Mouse (Mus musculus): ENCODE results near the gene Igflr1.

The Igflr1 gene

GRCm38 (mm10) chr7:30588676-30589434 is 23.6 kb downstream of the Igflr1 start, which contains the start of gene Kmt2b:
Kmt2b (minus strand) TSS chr7:30588726.
- DNase-seq (ENCODE audit: low spot score in 2 of 2) = peak; percentile 96 to 97

GRCm38 (mm10) chr7:30589435-30590301 is 24.4 kb downstream of the Igflr1 start:
- peak in 1 of 2 experiments; percentile 58 for DNase-seq (ENCODE audit: low spot score in 2 of 2)

GRCm38 (mm10) chr7:30590927-30591604 is 25.8 kb downstream of the Igflr1 start:
- no peak for DNase-seq (ENCODE audit: low spot score in 2 of 2)

- DNase-seq (ENCODE audit: low spot score in 2 of 2) = no peak
Measured at GRCm38 (mm10) chr7:30591605-30591951, 26.4 kb downstream of the Igflr1 start.

- no peak for DNase-seq (ENCODE audit: low spot score in 2 of 2)
Measured at GRCm38 (mm10) chr7:30592772-30593423, 27.7 kb downstream of the Igflr1 start.

- DNase-seq (ENCODE audit: low spot score in 2 of 2) = no peak
Measured at GRCm38 (mm10) chr7:30593579-30594509, 28.6 kb downstream of the Igflr1 start.

GRCm38 (mm10) chr7:30594510-30595024 is 29.3 kb downstream of the Igflr1 start:
- DNase-seq (ENCODE audit: low spot score in 2 of 2) = no peak

GRCm38 (mm10) chr7:30596093-30596492 is 30.9 kb downstream of the Igflr1 start:
- no peak for DNase-seq (ENCODE audit: low spot score in 2 of 2)

GRCm38 (mm10) chr7:30596811-30597210 is 31.6 kb downstream of the Igflr1 start:
- DNase-seq (ENCODE audit: low spot score in 2 of 2) = no peak

GRCm38 (mm10) chr7:30598786-30599185 is 33.6 kb downstream of the Igflr1 start, which contains the start of gene Zbtb32:
Zbtb32 (minus strand) TSS chr7:30598909.
- DNase-seq (ENCODE audit: low spot score in 2 of 2) = no peak

GRCm38 (mm10) chr7:30599933-30600353 is 34.7 kb downstream of the Igflr1 start:
- DNase-seq (ENCODE audit: low spot score in 2 of 2) = peak; percentile 86 to 92

GRCm38 (mm10) chr7:30600651-30601050 is 35.4 kb downstream of the Igflr1 start:
- DNase-seq (ENCODE audit: low spot score in 2 of 2) = no peak

- no peak for DNase-seq (ENCODE audit: low spot score in 2 of 2)
Measured at GRCm38 (mm10) chr7:30602583-30602982, 37.4 kb downstream of the Igflr1 start.

GRCm38 (mm10) chr7:30604424-30604823 is 39.2 kb downstream of the Igflr1 start:
- DNase-seq (ENCODE audit: low spot score in 2 of 2) = no peak

- DNase-seq (ENCODE audit: low spot score in 2 of 2) = no peak
Measured at GRCm38 (mm10) chr7:30604944-30605343, 39.7 kb downstream of the Igflr1 start.

GRCm38 (mm10) chr7:30607706-30608309 is 42.6 kb downstream of the Igflr1 start:
- DNase-seq (ENCODE audit: low spot score in 2 of 2) = no peak

GRCm38 (mm10) chr7:30608476-30608875 is 43.2 kb downstream of the Igflr1 start:
- no peak for DNase-seq (ENCODE audit: low spot score in 2 of 2)

- no peak for DNase-seq (ENCODE audit: low spot score in 2 of 2)
Measured at GRCm38 (mm10) chr7:30610043-30610442, 44.8 kb downstream of the Igflr1 start.

GRCm38 (mm10) chr7:30612654-30613402 is 47.6 kb downstream of the Igflr1 start, which contains the start of gene Upk1a:
Upk1a (minus strand) TSS chr7:30612847.
- DNase-seq (ENCODE audit: low spot score in 2 of 2) = no peak

Data from right cerebral cortex, postnatal 36 days (tissue).